Mouse (Mus musculus) left cerebral cortex, adult 11 months (tissue): ENCODE measurements around the gene Fam181b.

Source experiments
- DNase-seq: peaks from one replicate; pipeline ENCODE4 v3.0.0; 2022; ENCODE audit warnings: low spot score

Fam181b gene

GRCm38 (mm10) chr7:93079785-93080730, at the start of gene Fam181b:
Gene Fam181b (plus strand): TSS chr7:93079865.
- peak; percentile 50 for DNase-seq

GRCm38 (mm10) chr7:93037763-93038471, 41.7 kb upstream of the Fam181b start:
- no peak for DNase-seq

- no peak for DNase-seq
These were observed 41.2 kb upstream of the Fam181b start for GRCm38 (mm10) chr7:93038472-93038828.

- no peak for DNase-seq
These were observed 40.1 kb upstream of the Fam181b start for GRCm38 (mm10) chr7:93039542-93039941.

GRCm38 (mm10) chr7:93044359-93044758, 35.3 kb upstream of the Fam181b start:
- DNase-seq = no peak

GRCm38 (mm10) chr7:93044788-93045187, 34.9 kb upstream of the Fam181b start:
- no peak for DNase-seq

GRCm38 (mm10) chr7:93060831-93061230, 18.8 kb upstream of the Fam181b start:
- DNase-seq = no peak

GRCm38 (mm10) chr7:93061747-93062146, 17.9 kb upstream of the Fam181b start:
- DNase-seq = no peak

GRCm38 (mm10) chr7:93062189-93062588, 17.5 kb upstream of the Fam181b start:
- DNase-seq = peak; percentile 28

- no peak for DNase-seq
These were observed 12.1 kb upstream of the Fam181b start for GRCm38 (mm10) chr7:93067464-93068015.

- no peak for DNase-seq
These were observed 3.2 kb upstream of the Fam181b start for GRCm38 (mm10) chr7:93076435-93076960.

- no peak for DNase-seq
These were observed 263 bp upstream of the Fam181b start for GRCm38 (mm10) chr7:93079420-93079784.

- DNase-seq = no peak
These were observed 1.2 kb downstream of the Fam181b start for GRCm38 (mm10) chr7:93080731-93081430.

- DNase-seq = peak; percentile 35
These were observed 13.8 kb downstream of the Fam181b start for GRCm38 (mm10) chr7:93093371-93094058.

GRCm38 (mm10) chr7:93095511-93095910, 15.8 kb downstream of the Fam181b start:
- DNase-seq = no peak

- DNase-seq = no peak
These were observed 25.2 kb downstream of the Fam181b start for GRCm38 (mm10) chr7:93104776-93105340.

- DNase-seq = no peak
These were observed 30.8 kb downstream of the Fam181b start for GRCm38 (mm10) chr7:93110370-93110965.

- DNase-seq = no peak
These were observed 31.4 kb downstream of the Fam181b start for GRCm38 (mm10) chr7:93111056-93111455.

GRCm38 (mm10) chr7:93117561-93117960, 37.9 kb downstream of the Fam181b start:
- no peak for DNase-seq

- no peak for DNase-seq
These were observed 44.3 kb downstream of the Fam181b start for GRCm38 (mm10) chr7:93123936-93124335.
